Mouse (Mus musculus): ENCODE measurements at regions not wholly inside any gene's neighbourhood (a gene's known extent, or its start where the extent isn't known, plus 50 kb on each side); places are given as distances from the start of the nearest gene placed in this dataset.

GRCm38 (mm10) chr3:99447361-99447760 lies 207.2 kb downstream of the Tbx15 start:
- H3K4me3 ChIP-seq = no peak overlapping the region
- H3K27me3 ChIP-seq = no peaks in the 10 kb centered on the region
- no peak for ATAC-seq (replicated peaks; ENCODE audit: insufficient number of reproducible peaks, insufficient read depth, low FRiP score, low read depth)
- no peaks in the 10 kb centered on the region for H3K9me3 ChIP-seq (replicated peaks)
- H3K4me1 ChIP-seq (replicated peaks) = no peaks in the 10 kb centered on the region
- no peak overlapping the region for H3K4me2 ChIP-seq
- WGBS = 68% methylated on average over 2 of the region's 2 CpGs
- no peak overlapping the region for H3K9ac ChIP-seq
- H3K27ac ChIP-seq = no peak overlapping the region
- no peaks in the 10 kb centered on the region for H3K36me3 ChIP-seq

- Histone ChIP-seq H3K4me1 (replicated peaks) (no peaks in the 10 kb centered on the region), H3K27me3 (no peaks in the 10 kb centered on the region), H3K4me2 (no peak overlapping the region), H3K36me3 (no peaks in the 10 kb centered on the region), H3K27ac (no peak overlapping the region), H3K4me3 (no peak overlapping the region), H3K9me3 (replicated peaks) (no peaks in the 10 kb centered on the region), H3K9ac (no peak overlapping the region)
- ATAC-seq (replicated peaks; ENCODE audit: insufficient number of reproducible peaks, insufficient read depth, low FRiP score, low read depth) = no peak
- WGBS = 47% methylated on average over 2 of the region's 2 CpGs
Measured at GRCm38 (mm10) chr3:99447813-99448212, 207.6 kb downstream of the Tbx15 start.

GRCm38 (mm10) chr3:99459036-99459863 lies 219.1 kb downstream of the Tbx15 start:
- Histone ChIP-seq H3K4me2 (no peak overlapping the region), H3K27ac (no peak overlapping the region), H3K27me3 (no peaks in the 10 kb centered on the region), H3K4me3 (no peak overlapping the region), H3K4me1 (replicated peaks) (no peaks in the 10 kb centered on the region), H3K36me3 (no peaks in the 10 kb centered on the region), H3K9me3 (replicated peaks) (no peaks in the 10 kb centered on the region), H3K9ac (no peak overlapping the region)
- 57% methylated on average over 12 of the region's 12 CpGs for WGBS
- no peak for ATAC-seq (replicated peaks; ENCODE audit: insufficient number of reproducible peaks, insufficient read depth, low FRiP score, low read depth)

GRCm38 (mm10) chr3:99499980-99500379 lies 259.8 kb downstream of the Tbx15 start:
- ATAC-seq (replicated peaks; ENCODE audit: insufficient number of reproducible peaks, insufficient read depth, low FRiP score, low read depth) = no peak
- no peaks in the 10 kb centered on the region for H3K4me1 ChIP-seq (replicated peaks)
- H3K9me3 ChIP-seq (replicated peaks) = no peaks in the 10 kb centered on the region
- H3K9ac ChIP-seq = no peak overlapping the region
- no peaks in the 10 kb centered on the region for H3K27me3 ChIP-seq
- H3K4me3 ChIP-seq = no peak overlapping the region
- H3K4me2 ChIP-seq = no peak overlapping the region
- H3K36me3 ChIP-seq = no peaks in the 10 kb centered on the region
- H3K27ac ChIP-seq = no peak overlapping the region
- 84% methylated on average over 14 of the region's 14 CpGs for WGBS

GRCm38 (mm10) chr3:99504772-99505171 lies 264.6 kb downstream of the Tbx15 start:
- WGBS = 78% methylated on average over 2 of the region's 2 CpGs
- Histone ChIP-seq H3K4me3 (no peak overlapping the region), H3K27ac (no peak overlapping the region), H3K4me1 (replicated peaks) (no peaks in the 10 kb centered on the region), H3K4me2 (no peak overlapping the region), H3K27me3 (no peaks in the 10 kb centered on the region), H3K36me3 (no peaks in the 10 kb centered on the region), H3K9ac (no peak overlapping the region), H3K9me3 (replicated peaks) (no peaks in the 10 kb centered on the region)
- no peak for ATAC-seq (replicated peaks; ENCODE audit: insufficient number of reproducible peaks, insufficient read depth, low FRiP score, low read depth)

GRCm38 (mm10) chr3:99512250-99512649 lies 272.1 kb downstream of the Tbx15 start:
- H3K9ac ChIP-seq = no peak overlapping the region
- H3K4me3 ChIP-seq = no peak overlapping the region
- H3K4me2 ChIP-seq = no peak overlapping the region
- H3K36me3 ChIP-seq = no peaks in the 10 kb centered on the region
- WGBS = 64% methylated on average over 1 of the region's 1 CpGs
- H3K27me3 ChIP-seq = no peaks in the 10 kb centered on the region
- ATAC-seq (replicated peaks; ENCODE audit: insufficient number of reproducible peaks, insufficient read depth, low FRiP score, low read depth) = no peak
- H3K27ac ChIP-seq = no peak overlapping the region
- H3K4me1 ChIP-seq (replicated peaks) = no peaks in the 10 kb centered on the region
- no peaks in the 10 kb centered on the region for H3K9me3 ChIP-seq (replicated peaks)

- Histone ChIP-seq H3K9me3 (replicated peaks) (no peaks in the 10 kb centered on the region), H3K4me1 (replicated peaks) (no peaks in the 10 kb centered on the region), H3K9ac (no peak overlapping the region), H3K27me3 (no peaks in the 10 kb centered on the region), H3K27ac (no peak overlapping the region), H3K4me3 (no peak overlapping the region), H3K36me3 (no peaks in the 10 kb centered on the region), H3K4me2 (no peak overlapping the region)
- no peak for ATAC-seq (replicated peaks; ENCODE audit: insufficient number of reproducible peaks, insufficient read depth, low FRiP score, low read depth)
- WGBS = 60% methylated on average over 2 of the region's 2 CpGs
Measured at GRCm38 (mm10) chr3:99512933-99513332, 272.8 kb downstream of the Tbx15 start.

- Histone ChIP-seq H3K27ac (no peak overlapping the region), H3K4me1 (replicated peaks) (no peaks in the 10 kb centered on the region), H3K36me3 (no peaks in the 10 kb centered on the region), H3K27me3 (no peaks in the 10 kb centered on the region), H3K9me3 (replicated peaks) (no peaks in the 10 kb centered on the region), H3K9ac (no peak overlapping the region), H3K4me2 (no peak overlapping the region), H3K4me3 (no peak overlapping the region)
- 91% methylated on average over 8 of the region's 8 CpGs for WGBS
- no peak for ATAC-seq (replicated peaks; ENCODE audit: insufficient number of reproducible peaks, insufficient read depth, low FRiP score, low read depth)
Measured at GRCm38 (mm10) chr3:99515751-99516150, 275.6 kb downstream of the Tbx15 start.

- 0 out of 2 replicates have a peak, but pooled peaks cover 8% of the 10 kb centered on the region for H3K4me1 ChIP-seq (replicated peaks)
- no peaks in the 10 kb centered on the region for H3K36me3 ChIP-seq
- H3K9me3 ChIP-seq (replicated peaks) = no peaks in the 10 kb centered on the region
- no peak overlapping the region for H3K4me3 ChIP-seq
- 50% methylated on average over 1 of the region's 1 CpGs for WGBS
- no peaks in the 10 kb centered on the region for H3K27me3 ChIP-seq
- H3K27ac ChIP-seq = no peak overlapping the region
- H3K4me2 ChIP-seq = no peak overlapping the region
- ATAC-seq (replicated peaks; ENCODE audit: insufficient number of reproducible peaks, insufficient read depth, low FRiP score, low read depth) = 0 out of 2 replicates have a peak, but pooled peaks have one; percentile 62
- H3K9ac ChIP-seq = no peak overlapping the region
Measured at GRCm38 (mm10) chr3:99560917-99561316, 320.7 kb downstream of the Tbx15 start.

- no peak overlapping the region for H3K27ac ChIP-seq
- no peaks in the 10 kb centered on the region for H3K27me3 ChIP-seq
- no peak overlapping the region for H3K9ac ChIP-seq
- no peak for ATAC-seq (replicated peaks; ENCODE audit: insufficient number of reproducible peaks, insufficient read depth, low FRiP score, low read depth)
- no peak overlapping the region for H3K4me3 ChIP-seq
- H3K4me2 ChIP-seq = no peak overlapping the region
- H3K36me3 ChIP-seq = no peaks in the 10 kb centered on the region
- no peaks in the 10 kb centered on the region for H3K9me3 ChIP-seq (replicated peaks)
- no peaks in the 10 kb centered on the region for H3K4me1 ChIP-seq (replicated peaks)
- 54% methylated on average over 6 of the region's 6 CpGs for WGBS
Measured at GRCm38 (mm10) chr3:99573335-99573976, 311.8 kb upstream of the Spag17 start.

GRCm38 (mm10) chr3:99573977-99574373 lies 311.2 kb upstream of the Spag17 start:
- ATAC-seq (replicated peaks; ENCODE audit: insufficient number of reproducible peaks, insufficient read depth, low FRiP score, low read depth) = no peak
- Histone ChIP-seq H3K9ac (no peak overlapping the region), H3K27ac (no peak overlapping the region), H3K36me3 (no peaks in the 10 kb centered on the region), H3K27me3 (no peaks in the 10 kb centered on the region), H3K4me2 (no peak overlapping the region), H3K9me3 (replicated peaks) (no peaks in the 10 kb centered on the region), H3K4me3 (no peak overlapping the region), H3K4me1 (replicated peaks) (no peaks in the 10 kb centered on the region)
- WGBS = 77% methylated on average over 3 of the region's 3 CpGs

GRCm38 (mm10) chr3:99602679-99603078 lies 282.5 kb upstream of the Spag17 start:
- no peak for ATAC-seq (replicated peaks; ENCODE audit: insufficient number of reproducible peaks, insufficient read depth, low FRiP score, low read depth)
- Histone ChIP-seq H3K4me2 (no peak overlapping the region), H3K4me3 (no peak overlapping the region), H3K27me3 (no peaks in the 10 kb centered on the region), H3K27ac (no peak overlapping the region), H3K9me3 (replicated peaks) (no peaks in the 10 kb centered on the region), H3K4me1 (replicated peaks) (no peaks in the 10 kb centered on the region), H3K36me3 (no peaks in the 10 kb centered on the region), H3K9ac (no peak overlapping the region)
- WGBS = 33% methylated on average over 3 of the region's 3 CpGs

Measured in heart, embryonic 15.5 days (tissue).